Mouse (Mus musculus): ENCODE measurements around the gene Trarg1.

GRCm38 (mm10) chr11:76645955-76646354 is 33.7 kb upstream of the Trarg1 start:
- TF ChIP-seq GATA1 (IDR thresholded peaks at IDR 0.05; ENCODE audit: borderline replicate concordance, low read length) (no peak), FLI1 (IDR thresholded peaks at IDR 0.05; ENCODE audit: low read length) (no peak)
